Mouse (Mus musculus) B cell, adult 2 months (primary cell): ENCODE measurements around the gene Gm14819.
"Not testable (repeated sequence)": the region's sequence is repeated elsewhere in the genome, so short reads cannot be mapped to it uniquely, and the experiment has no call there.

Source experiments
- DNase-seq, 2 experiments: peaks; one replicate each; pipeline ENCODE4 v3.0.0; 2022

Gene Gm14819

DNA sequence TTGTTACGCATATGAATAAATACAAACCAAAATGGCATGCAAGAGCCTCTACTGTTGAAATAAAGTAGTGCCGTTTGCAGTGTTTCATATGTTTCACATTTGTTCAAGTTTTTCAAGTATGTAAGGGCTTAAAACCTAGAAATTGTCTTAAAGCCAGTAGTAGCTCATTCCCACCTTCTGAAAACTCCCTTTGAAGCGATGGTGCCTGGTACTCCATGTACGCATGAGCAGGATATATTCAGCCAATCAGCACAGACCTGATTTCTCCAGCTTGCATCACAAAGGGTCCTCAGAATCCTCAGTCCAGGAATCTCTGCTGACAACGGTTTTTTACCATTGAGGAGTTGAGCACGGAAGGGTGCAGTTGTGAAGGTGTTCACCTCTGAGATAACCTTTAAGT, at the start of gene Gm14819:
Gene Gm14819 (plus strand): TSS at position 301 of the 400 bp plus-strand sequence.
- DNase-seq: not testable (repeated sequence)
